Mouse (Mus musculus): Measurements from ENCODE around the gene Grm4. TPM values are rescaled to one million over a fixed set of nuclear protein-coding genes. Genes with fewer than 3 reads are reported as not detected.

Gene Grm4
- total and polyA plus RNA-seq, 2 experiments = not detected

DNA sequence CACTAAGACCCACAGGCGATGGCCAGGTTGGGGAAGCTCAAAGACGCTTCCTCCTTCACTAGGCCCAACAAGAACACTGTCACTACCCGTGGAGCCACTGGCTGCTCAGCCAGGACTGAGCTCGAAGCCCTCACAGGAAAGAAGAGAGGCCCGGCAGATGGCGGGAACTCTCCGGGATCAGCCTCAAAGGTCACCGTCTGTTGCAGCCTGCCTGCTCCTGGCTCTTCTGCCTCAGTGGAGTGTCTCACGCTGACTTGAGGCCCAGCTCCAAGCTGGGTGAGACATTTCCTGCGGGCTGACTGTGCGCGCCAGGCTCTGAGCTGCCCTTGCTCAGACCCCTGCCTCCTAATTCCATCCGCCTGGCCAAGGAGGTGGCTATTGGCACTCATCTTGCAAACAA, 22.1 kb downstream of the Grm4 start:
- 77% methylated on average over 13 of the region's 13 CpGs for WGBS
- Histone ChIP-seq H3K27ac (replicated peaks; ENCODE audit: insufficient read depth, low read depth, low read length) (no peak overlapping the region), H3K27me3 (ENCODE audit: control insufficient read depth, insufficient read depth, low read length) (peaks cover 7% of the 10 kb centered on the region; the same call in 1 of the 2 replicates), H3K79me2 (ENCODE audit: control insufficient read depth, insufficient read depth, low read length) (no peaks in the 10 kb centered on the region), H3K9ac (ENCODE audit: low read depth, low read length) (no peak overlapping the region), H3K36me3 (ENCODE audit: control insufficient read depth, insufficient read depth, low read length) (no peaks in the 10 kb centered on the region), H3K4me1 (ENCODE audit: control insufficient read depth, insufficient read depth, low read length) (no peaks in the 10 kb centered on the region), H3K4me3 (ENCODE audit: insufficient read depth, low read depth, low read length) (no peak overlapping the region)
- TF ChIP-seq POLR2A (IDR thresholded peaks at IDR 0.05; ENCODE audit: extremely low read depth, insufficient read depth, low read length) (no peak), CTCF (IDR thresholded peaks at IDR 0.05; ENCODE audit: low read depth, low read length) (no peak)
- no peak for DNase-seq (ENCODE audit: extremely low read depth, low read depth, low spot score)

DNA sequence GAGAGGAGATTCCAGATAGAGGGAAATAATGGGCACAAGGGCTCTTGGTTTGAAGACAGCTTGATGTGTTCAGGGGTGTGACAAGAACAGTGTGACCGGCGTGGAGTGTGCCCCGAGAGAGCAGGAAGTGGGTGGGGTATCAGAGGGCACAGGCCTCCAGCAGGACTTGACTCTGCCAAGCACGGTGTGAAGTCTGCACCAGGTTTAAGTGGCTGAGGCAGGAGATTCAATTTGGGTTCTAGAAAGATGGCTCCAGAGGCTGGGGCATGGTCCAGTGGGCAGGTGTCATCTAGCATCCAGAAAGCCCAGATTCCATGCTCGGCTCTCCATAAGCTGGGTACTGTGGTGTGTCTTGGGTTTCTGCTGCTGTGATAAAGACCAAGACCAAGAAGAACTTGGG, 23.4 kb downstream of the Grm4 start:
- H3K4me1 ChIP-seq (ENCODE audit: control insufficient read depth, insufficient read depth, low read length) = no peaks in the 10 kb centered on the region

DNA sequence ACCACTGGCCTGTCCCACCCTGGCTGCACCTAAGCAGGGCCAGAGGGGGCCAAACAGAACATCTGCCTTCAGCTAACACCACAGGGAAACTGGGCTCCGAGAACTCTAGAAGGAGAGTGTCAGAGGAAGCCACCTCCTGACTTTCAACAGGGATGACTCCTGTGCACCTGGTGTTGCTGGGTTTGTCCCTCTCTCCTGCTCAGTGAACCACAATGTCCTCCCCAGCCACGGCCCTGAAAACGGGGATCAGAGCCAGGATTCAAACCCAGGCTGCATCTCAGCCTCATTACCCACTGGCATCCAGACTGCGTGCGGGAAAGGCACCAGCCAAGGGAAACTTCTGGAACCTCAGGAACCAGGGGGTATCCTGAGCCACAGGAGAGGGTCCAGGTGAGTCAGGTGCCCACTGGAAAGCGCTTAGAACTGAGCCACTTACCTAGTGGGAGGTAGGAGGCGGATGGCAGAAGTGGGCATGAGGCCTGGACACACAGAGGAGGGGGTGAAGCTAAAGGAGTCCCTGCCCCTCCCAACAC, 26.1 kb downstream of the Grm4 start:
- no peak for DNase-seq (ENCODE audit: extremely low read depth, low read depth, low spot score)
- 79% methylated on average over 7 of the region's 7 CpGs for WGBS
- TF ChIP-seq CTCF (IDR thresholded peaks at IDR 0.05; ENCODE audit: low read depth, low read length) (no peak), POLR2A (IDR thresholded peaks at IDR 0.05; ENCODE audit: extremely low read depth, insufficient read depth, low read length) (no peak)

More for the DNA sequence above, 23.4 kb downstream of the Grm4 start:
- H3K27me3 ChIP-seq (ENCODE audit: control insufficient read depth, insufficient read depth, low read length) = peaks cover 4% of the 10 kb centered on the region; the same call in 1 of the 2 replicates
- TF ChIP-seq POLR2A (IDR thresholded peaks at IDR 0.05; ENCODE audit: extremely low read depth, insufficient read depth, low read length) (no peak), CTCF (IDR thresholded peaks at IDR 0.05; ENCODE audit: low read depth, low read length) (no peak)
- WGBS = 74% methylated on average over 5 of the region's 5 CpGs
- H3K9ac ChIP-seq (ENCODE audit: low read depth, low read length) = no peak overlapping the region
- H3K79me2 ChIP-seq (ENCODE audit: control insufficient read depth, insufficient read depth, low read length) = no peaks in the 10 kb centered on the region
- H3K4me3 ChIP-seq (ENCODE audit: insufficient read depth, low read depth, low read length) = no peak overlapping the region
- DNase-seq (ENCODE audit: extremely low read depth, low read depth, low spot score) = no peak
- H3K36me3 ChIP-seq (ENCODE audit: control insufficient read depth, insufficient read depth, low read length) = no peaks in the 10 kb centered on the region
- no peak overlapping the region for H3K27ac ChIP-seq (replicated peaks; ENCODE audit: insufficient read depth, low read depth, low read length)

DNA sequence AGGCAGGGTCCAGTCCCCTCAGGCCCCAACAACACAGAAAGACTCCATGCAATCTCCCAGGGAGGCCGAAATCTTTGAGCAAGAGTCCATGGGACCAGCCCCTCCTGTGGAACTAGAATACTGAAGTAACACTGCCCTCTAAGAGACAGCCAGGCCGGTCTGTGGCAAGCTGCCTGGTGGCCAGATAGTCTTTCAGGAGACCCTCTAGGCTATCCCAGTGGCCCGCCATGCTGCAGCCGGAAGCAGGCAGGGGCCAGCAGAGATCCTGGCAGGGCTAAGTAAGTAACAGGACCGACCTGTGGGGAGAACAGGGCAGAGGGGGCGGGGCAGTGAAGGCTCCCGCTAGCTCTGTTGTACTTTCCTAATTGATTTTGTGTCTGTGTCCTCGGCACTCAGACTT, 27.2 kb downstream of the Grm4 start:
- Histone ChIP-seq H3K4me1 (ENCODE audit: control insufficient read depth, insufficient read depth, low read length) (no peaks in the 10 kb centered on the region), H3K27me3 (ENCODE audit: control insufficient read depth, insufficient read depth, low read length) (no peaks in the 10 kb centered on the region), H3K9ac (ENCODE audit: low read depth, low read length) (no peak overlapping the region), H3K36me3 (ENCODE audit: control insufficient read depth, insufficient read depth, low read length) (no peaks in the 10 kb centered on the region), H3K4me3 (ENCODE audit: insufficient read depth, low read depth, low read length) (no peak overlapping the region), H3K27ac (replicated peaks; ENCODE audit: insufficient read depth, low read depth, low read length) (no peak overlapping the region), H3K79me2 (ENCODE audit: control insufficient read depth, insufficient read depth, low read length) (no peaks in the 10 kb centered on the region)
- no peak for TF ChIP-seq POLR2A (IDR thresholded peaks at IDR 0.05; ENCODE audit: extremely low read depth, insufficient read depth, low read length)
- TF ChIP-seq CTCF (IDR thresholded peaks at IDR 0.05; ENCODE audit: low read depth, low read length) = no peak
- WGBS = 56% methylated on average over 8 of the region's 8 CpGs
- no peak for DNase-seq (ENCODE audit: extremely low read depth, low read depth, low spot score)

More for the DNA sequence above, 26.1 kb downstream of the Grm4 start:
- no peaks in the 10 kb centered on the region for H3K36me3 ChIP-seq (ENCODE audit: control insufficient read depth, insufficient read depth, low read length)
- H3K79me2 ChIP-seq (ENCODE audit: control insufficient read depth, insufficient read depth, low read length) = no peaks in the 10 kb centered on the region
- H3K27ac ChIP-seq (replicated peaks; ENCODE audit: insufficient read depth, low read depth, low read length) = no peak overlapping the region
- no peak overlapping the region for H3K9ac ChIP-seq (ENCODE audit: low read depth, low read length)
- H3K4me3 ChIP-seq (ENCODE audit: insufficient read depth, low read depth, low read length) = no peak overlapping the region
- no peaks in the 10 kb centered on the region for H3K4me1 ChIP-seq (ENCODE audit: control insufficient read depth, insufficient read depth, low read length)
- H3K27me3 ChIP-seq (ENCODE audit: control insufficient read depth, insufficient read depth, low read length) = no peaks in the 10 kb centered on the region

DNA sequence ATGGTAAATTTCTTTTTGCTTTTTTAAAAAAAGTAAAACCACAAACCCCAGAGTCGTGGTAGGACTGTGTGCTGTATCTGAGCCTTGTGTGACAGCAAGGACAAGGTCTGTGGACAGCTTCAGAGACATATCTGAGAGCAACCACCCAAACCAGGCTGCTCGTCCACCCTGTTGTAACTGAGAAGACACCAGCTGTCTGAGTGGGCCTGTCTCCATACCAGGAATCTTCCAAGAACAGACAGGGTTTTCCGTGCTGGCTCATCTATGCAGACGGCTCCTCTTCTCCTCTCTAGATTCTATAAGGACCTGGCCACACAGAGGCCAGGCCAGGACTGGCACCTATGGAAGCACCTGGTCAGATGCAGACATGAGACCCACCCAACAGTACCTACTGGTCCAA, 27.8 kb downstream of the Grm4 start:
- no peak for DNase-seq (ENCODE audit: extremely low read depth, low read depth, low spot score)
- H3K27ac ChIP-seq (replicated peaks; ENCODE audit: insufficient read depth, low read depth, low read length) = no peak overlapping the region
- WGBS = 83% methylated on average over 4 of the region's 4 CpGs
- no peaks in the 10 kb centered on the region for H3K36me3 ChIP-seq (ENCODE audit: control insufficient read depth, insufficient read depth, low read length)
- no peak overlapping the region for H3K4me3 ChIP-seq (ENCODE audit: insufficient read depth, low read depth, low read length)
- H3K4me1 ChIP-seq (ENCODE audit: control insufficient read depth, insufficient read depth, low read length) = no peaks in the 10 kb centered on the region
- H3K9ac ChIP-seq (ENCODE audit: low read depth, low read length) = no peak overlapping the region
- TF ChIP-seq POLR2A (IDR thresholded peaks at IDR 0.05; ENCODE audit: extremely low read depth, insufficient read depth, low read length) (no peak), CTCF (IDR thresholded peaks at IDR 0.05; ENCODE audit: low read depth, low read length) (no peak)
- no peaks in the 10 kb centered on the region for H3K27me3 ChIP-seq (ENCODE audit: control insufficient read depth, insufficient read depth, low read length)
- no peaks in the 10 kb centered on the region for H3K79me2 ChIP-seq (ENCODE audit: control insufficient read depth, insufficient read depth, low read length)

DNA sequence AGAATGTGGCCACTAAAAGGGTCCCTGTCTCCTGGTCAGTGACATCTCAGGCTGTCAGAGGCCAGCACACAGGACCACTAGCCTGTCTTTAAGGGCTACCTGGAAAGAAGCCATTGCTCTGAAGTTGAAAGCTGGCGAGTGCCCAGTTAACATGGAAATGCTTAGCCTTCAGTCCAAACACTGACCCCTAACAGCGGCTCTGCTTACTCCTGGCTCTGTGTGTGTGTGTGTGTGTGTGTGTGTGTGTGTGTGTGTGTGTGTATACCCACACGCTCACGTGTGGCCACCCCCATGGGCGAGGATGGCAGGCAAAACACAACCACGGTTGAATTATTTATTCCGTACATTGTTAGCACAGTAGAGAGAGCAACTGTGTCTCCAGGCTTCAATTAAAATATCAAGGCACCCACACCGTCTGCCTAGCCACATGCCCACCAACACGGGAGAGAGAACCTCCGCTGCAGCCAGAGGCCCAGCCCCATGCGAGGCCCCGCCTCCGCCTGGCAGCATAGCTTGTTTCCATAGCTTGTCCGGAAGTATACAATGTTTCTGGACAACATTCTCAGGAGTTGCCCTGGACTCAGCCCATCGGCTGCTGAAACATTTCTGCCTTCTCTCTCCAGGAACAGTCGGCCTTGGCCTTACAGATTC, 32.9 kb downstream of the Grm4 start:
- no peak overlapping the region for H3K27ac ChIP-seq (replicated peaks; ENCODE audit: insufficient read depth, low read depth, low read length)
- H3K36me3 ChIP-seq (ENCODE audit: control insufficient read depth, insufficient read depth, low read length) = no peaks in the 10 kb centered on the region
- H3K27me3 ChIP-seq (ENCODE audit: control insufficient read depth, insufficient read depth, low read length) = no peaks in the 10 kb centered on the region
- no peak overlapping the region for H3K4me3 ChIP-seq (ENCODE audit: insufficient read depth, low read depth, low read length)
- WGBS = 74% methylated on average over 16 of the region's 16 CpGs
- H3K4me1 ChIP-seq (ENCODE audit: control insufficient read depth, insufficient read depth, low read length) = no peaks in the 10 kb centered on the region
- TF ChIP-seq CTCF (IDR thresholded peaks at IDR 0.05; ENCODE audit: low read depth, low read length) = no peak
- no peak for TF ChIP-seq POLR2A (IDR thresholded peaks at IDR 0.05; ENCODE audit: extremely low read depth, insufficient read depth, low read length)
- H3K9ac ChIP-seq (ENCODE audit: low read depth, low read length) = no peak overlapping the region
- DNase-seq (ENCODE audit: extremely low read depth, low read depth, low spot score) = no peak
- no peaks in the 10 kb centered on the region for H3K79me2 ChIP-seq (ENCODE audit: control insufficient read depth, insufficient read depth, low read length)

Measured in liver, adult 2 months (tissue).